Mouse (Mus musculus) natural killer cell, adult 2 months (primary cell): ENCODE data around the gene Arhgap18.

Source experiments
- DNase-seq, 2 experiments: peaks; one replicate each; pipeline ENCODE4 v3.0.0; 2022; ENCODE audit warnings: low spot score in 2 of 2

Arhgap18 gene

GRCm38 (mm10) chr10:26776443-26776842 is 23.2 kb downstream of the Arhgap18 start:
- DNase-seq, result no peak

GRCm38 (mm10) chr10:26780581-26780980 is 27.4 kb downstream of the Arhgap18 start:
- no peak for DNase-seq

DNA sequence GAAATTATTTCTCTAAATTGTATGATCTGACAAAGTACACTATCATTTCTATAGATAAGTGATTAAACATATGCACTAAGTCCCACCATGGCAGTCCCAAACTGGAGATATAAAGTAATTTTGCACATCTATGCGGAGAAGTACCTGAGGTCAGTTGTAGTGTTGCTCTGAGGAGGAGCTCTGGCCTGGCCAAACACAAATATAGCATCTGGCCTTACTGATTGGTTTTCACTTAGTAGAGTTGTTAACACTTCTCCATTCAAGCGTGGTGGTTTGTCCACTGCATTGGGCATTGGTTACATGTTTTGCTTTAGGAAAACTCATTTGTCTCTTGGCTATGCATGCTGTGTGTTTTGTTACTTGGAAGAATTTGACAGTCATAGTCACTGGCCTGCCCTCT is 36.5 kb downstream of the Arhgap18 start:
- no peak for DNase-seq

DNA sequence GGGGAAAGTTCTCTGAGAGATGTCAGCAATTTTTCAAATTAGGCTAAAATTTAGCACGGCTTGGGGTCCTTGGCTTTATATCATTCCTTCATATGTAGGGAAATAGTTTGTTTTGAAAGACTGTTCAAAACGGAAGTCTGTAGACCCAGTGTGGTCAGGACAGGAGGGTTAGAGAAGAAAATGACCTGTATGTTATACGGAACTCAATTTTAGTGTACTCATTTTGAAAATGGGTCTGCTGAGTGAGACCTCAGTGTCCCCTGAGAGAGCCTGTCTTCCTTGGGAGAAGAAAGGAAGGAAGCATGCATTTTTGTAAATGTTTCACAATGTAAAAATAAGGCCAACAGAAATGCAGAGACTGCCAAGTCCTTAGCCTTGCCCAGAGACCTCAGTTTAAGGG is 38.6 kb downstream of the Arhgap18 start:
- no peak for DNase-seq

DNA sequence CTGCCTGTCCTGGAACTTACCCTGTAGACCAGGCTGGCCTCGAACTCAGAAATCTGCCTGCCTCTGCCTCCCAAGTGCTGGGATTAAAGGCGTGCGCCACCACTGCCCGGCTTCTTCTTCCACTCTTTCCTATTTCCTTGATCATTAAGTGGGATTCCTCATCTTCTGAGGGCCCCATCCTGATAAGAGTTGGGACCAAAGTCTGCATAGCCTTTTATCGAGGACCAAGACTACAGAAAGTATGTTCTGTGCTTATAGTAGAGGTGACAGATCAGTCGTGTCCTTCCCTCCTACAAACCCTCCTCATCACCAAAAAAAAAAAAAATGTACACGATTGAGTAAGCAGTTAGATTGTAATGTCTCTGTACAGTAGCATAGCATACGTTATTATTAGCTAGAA is 39.8 kb downstream of the Arhgap18 start:
- no peak for DNase-seq

- no peak for DNase-seq
Observed at GRCm38 (mm10) chr10:26796432-26797286, 43.4 kb downstream of the Arhgap18 start.

- DNase-seq, result no peak
Observed at GRCm38 (mm10) chr10:26797287-26797672, 44.1 kb downstream of the Arhgap18 start.

GRCm38 (mm10) chr10:26798752-26799411 is 45.7 kb downstream of the Arhgap18 start:
- DNase-seq, result peak; percentile 72 to 83

GRCm38 (mm10) chr10:26799562-26800051 is 46.4 kb downstream of the Arhgap18 start:
- DNase-seq, result peak; percentile 78 to 82

- no peak for DNase-seq
Observed at GRCm38 (mm10) chr10:26804351-26804983, 51.2 kb downstream of the Arhgap18 start.

GRCm38 (mm10) chr10:26805007-26805406 is 51.8 kb downstream of the Arhgap18 start:
- no peak for DNase-seq

DNA sequence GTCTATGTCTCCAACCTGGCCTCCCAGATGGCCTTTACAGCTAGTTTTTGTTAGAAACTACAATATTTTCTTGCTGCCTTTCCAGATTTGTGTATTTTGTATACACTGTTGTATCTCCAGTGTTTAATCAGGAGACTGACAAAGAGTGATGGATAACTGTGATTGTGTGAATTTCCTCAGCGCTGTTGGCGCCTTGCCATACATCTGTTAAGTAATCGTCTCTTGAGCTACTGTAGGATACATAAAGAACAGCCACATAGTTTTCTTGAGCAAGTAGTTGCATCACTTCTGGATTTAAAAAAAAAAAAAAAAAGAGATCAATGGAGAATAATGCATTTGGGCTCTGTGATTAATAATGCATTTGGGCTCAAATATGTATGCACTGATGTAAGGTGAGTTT is 52.9 kb downstream of the Arhgap18 start:
- DNase-seq, result no peak

DNA sequence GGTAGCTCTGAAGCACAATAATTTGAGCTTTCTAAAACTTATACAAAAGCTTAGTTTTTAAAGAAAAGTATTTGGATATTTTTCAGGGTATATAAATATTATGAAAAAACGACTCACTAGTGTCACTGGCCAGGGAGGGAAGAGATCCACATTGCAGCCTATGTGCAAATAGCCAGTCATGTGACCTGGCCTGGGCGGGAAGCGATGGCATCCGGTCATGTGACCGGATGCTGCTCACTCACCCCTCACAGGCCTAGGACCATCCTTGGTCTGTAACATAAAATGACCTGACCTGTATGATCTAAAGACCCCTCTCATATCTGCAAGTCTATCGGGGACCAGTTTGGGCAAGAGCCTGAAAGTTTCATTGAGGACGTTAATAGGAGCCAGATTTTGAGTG is 56.8 kb downstream of the Arhgap18 start:
- no peak for DNase-seq

DNA sequence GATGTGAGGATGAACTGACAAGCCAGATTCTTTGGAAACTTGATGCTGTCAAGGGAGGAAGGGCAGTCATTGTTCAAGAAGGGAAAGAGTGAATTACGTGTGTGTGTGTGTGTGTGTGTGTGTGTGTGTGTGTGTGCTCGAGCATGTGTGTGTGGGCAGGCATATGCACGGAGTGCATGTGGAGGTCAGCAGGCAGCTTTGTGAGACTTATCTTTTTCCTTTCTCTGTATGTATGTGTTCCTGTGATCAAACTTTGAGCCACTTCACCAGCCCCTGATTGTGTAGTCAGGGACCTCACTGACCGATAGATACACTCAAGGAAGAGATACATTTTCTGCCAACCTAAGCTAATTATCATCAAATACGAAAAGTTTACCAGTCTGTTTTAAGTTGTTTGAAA is 57.6 kb downstream of the Arhgap18 start:
- DNase-seq, result no peak

GRCm38 (mm10) chr10:26811342-26811741 is 58.1 kb downstream of the Arhgap18 start:
- DNase-seq, result no peak

GRCm38 (mm10) chr10:26815646-26816045 is 62.4 kb downstream of the Arhgap18 start:
- no peak for DNase-seq

DNA sequence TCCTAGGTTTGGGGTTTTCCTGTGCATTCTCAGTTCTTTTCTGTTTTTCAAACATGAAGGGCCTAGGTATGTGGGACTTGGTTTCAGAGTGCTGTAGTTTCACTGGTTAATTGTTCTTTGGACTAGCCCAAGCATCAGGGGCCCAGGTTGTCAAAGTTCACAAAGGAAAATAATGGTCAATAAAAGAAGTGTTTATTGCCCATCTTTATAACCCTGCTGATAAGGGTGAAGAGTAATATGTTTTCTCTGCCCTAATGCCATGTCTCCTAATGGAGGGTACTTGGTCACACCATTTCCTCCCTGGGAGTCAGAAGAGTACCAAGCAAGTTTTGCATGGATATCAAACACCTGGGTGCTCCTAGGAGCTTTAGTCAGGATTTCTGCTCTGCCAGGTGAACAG is 67.1 kb downstream of the Arhgap18 start:
- DNase-seq, result no peak

- no peak for DNase-seq
Observed at GRCm38 (mm10) chr10:26820936-26821335, 67.7 kb downstream of the Arhgap18 start.

GRCm38 (mm10) chr10:26823997-26824396 is 70.8 kb downstream of the Arhgap18 start:
- DNase-seq, result no peak

DNA sequence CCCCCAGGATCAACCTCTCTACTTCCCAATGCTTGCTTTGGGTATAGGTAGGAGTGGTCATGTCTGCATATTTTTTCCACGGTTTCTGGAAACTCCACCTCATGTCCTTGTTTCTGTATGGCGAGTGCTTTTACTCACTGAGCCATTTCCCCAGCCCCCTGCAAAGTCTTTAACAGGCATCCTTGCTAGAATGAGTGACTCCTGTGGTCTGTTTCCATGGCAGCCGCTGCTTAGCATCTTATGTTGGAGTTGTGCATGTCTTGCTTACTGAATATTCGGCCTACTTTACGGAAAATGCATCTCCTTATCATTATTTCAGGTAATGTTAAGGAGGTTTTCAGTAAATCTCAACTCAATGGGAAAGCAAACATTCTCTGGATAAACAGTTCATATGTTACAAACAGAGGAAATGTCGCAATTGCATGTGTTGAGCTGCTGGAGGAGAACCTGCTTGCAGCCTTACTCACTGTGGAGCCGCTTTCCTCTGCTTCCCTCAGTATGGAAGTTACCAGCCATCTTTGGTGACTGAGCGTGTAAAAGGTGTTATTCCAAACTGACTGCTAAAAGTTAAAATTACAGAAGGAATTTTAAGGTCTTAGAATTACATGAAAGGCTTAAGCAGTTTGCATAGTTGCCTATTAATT is 72.1 kb downstream of the Arhgap18 start:
- no peak for DNase-seq

- no peak for DNase-seq
Observed at GRCm38 (mm10) chr10:26827315-26827714, 74.1 kb downstream of the Arhgap18 start.
